Comparison of ENCODE assay signal across 8 mouse cellular contexts in the genomic region with DNA sequence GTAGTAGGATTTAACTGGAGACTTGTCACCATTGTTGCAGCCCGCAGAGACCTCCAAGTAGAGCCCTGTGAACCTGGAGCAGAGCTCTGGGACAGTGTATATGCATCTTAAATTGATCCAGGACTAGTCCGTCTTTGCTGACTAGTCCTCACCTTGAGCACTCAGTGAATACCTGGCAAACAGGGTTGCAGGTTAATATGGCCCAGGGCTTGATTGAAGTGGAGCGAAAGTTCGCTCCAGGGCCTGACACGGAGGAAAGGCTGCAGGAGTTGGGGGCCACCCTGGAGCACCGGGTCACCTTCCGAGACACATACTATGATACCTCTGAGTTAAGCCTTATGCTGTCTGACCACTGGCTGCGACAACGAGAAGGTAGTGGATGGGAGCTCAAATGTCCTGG. TPM values are rescaled to one million over a fixed set of nuclear protein-coding genes. Genes with fewer than 3 reads are reported as not detected.
A peak's percentile ranks its signal among the peaks of the same experiment; 100 is the strongest.
DNase-seq lines count a peak whose midpoint lies in the region; ATAC-seq and TF ChIP-seq lines count a peak whose summit lies in the region.

No protein-coding gene starts in this region.

- peak overlapping the region; percentile 73 for H3K9ac ChIP-seq in heart, embryonic 12.5 days
- peak overlapping the region; percentile 59 for H3K9ac ChIP-seq in heart, postnatal 0 days (replicated peaks; ENCODE audit: low read depth, low read length)

- 57% methylated on average over 9 of the region's 9 CpGs for WGBS in heart, embryonic 12.5 days
- 59% methylated on average over 9 of the region's 9 CpGs for WGBS in heart, postnatal 0 days
- WGBS in midbrain, embryonic 10.5 days = 60% methylated on average over 9 of the region's 9 CpGs

- peaks cover 19% of the 10 kb centered on the region for H3K36me3 ChIP-seq in heart, embryonic 12.5 days
- peaks cover 42% of the 10 kb centered on the region for H3K36me3 ChIP-seq in G1E (replicated peaks)
- peaks cover 12% of the 10 kb centered on the region; the same call in 1 of the 2 replicates for H3K36me3 ChIP-seq in heart, postnatal 0 days (replicated peaks; ENCODE audit: control insufficient read depth, insufficient read depth, low read length)
- H3K36me3 ChIP-seq in midbrain, embryonic 10.5 days = peaks cover 27% of the 10 kb centered on the region

- ATAC-seq in heart, embryonic 12.5 days (ENCODE audit: insufficient number of reproducible peaks, low FRiP score) = no peak
- no peak for ATAC-seq in G1E (ENCODE audit: extremely low read depth, insufficient number of reproducible peaks, low FRiP score, poor library complexity, severe bottlenecking)
- no peak for ATAC-seq in heart, postnatal 0 days (ENCODE audit: insufficient read depth, low read depth)

- TF ChIP-seq EP300 in heart, postnatal 0 days (IDR thresholded peaks at IDR 0.05; ENCODE audit: low read depth) = no peak

- peak overlapping the region; percentile 73 for H3K27ac ChIP-seq in heart, embryonic 12.5 days (ENCODE audit: poor library complexity, severe bottlenecking)
- peak overlapping the region; percentile 57 for H3K27ac ChIP-seq in heart, postnatal 0 days (ENCODE audit: low read depth)
- peak overlapping the region; percentile 98 for H3K27ac ChIP-seq in midbrain, embryonic 10.5 days (replicated peaks)

- no peaks in the 10 kb centered on the region for H3K9me3 ChIP-seq in heart, embryonic 12.5 days (replicated peaks)
- no peaks in the 10 kb centered on the region for H3K9me3 ChIP-seq in G1E (replicated peaks)
- no peaks in the 10 kb centered on the region for H3K9me3 ChIP-seq in heart, postnatal 0 days (replicated peaks; ENCODE audit: control insufficient read depth, low read length)
- no peaks in the 10 kb centered on the region for H3K9me3 ChIP-seq in midbrain, embryonic 10.5 days (replicated peaks)

- H3K4me1 ChIP-seq in heart, embryonic 12.5 days (replicated peaks) = peaks cover 31% of the 10 kb centered on the region
- peaks cover 58% of the 10 kb centered on the region for H3K4me1 ChIP-seq in G1E (ENCODE audit: insufficient read depth, low read depth, low read length)
- H3K4me1 ChIP-seq in heart, postnatal 0 days (ENCODE audit: control insufficient read depth, insufficient read depth) = peaks cover 15% of the 10 kb centered on the region
- peaks cover 61% of the 10 kb centered on the region for H3K4me1 ChIP-seq in midbrain, embryonic 10.5 days

- no peak for DNase-seq in heart, postnatal 4 days
- no peak for DNase-seq in G1E (ENCODE audit: low spot score)
- no peak for DNase-seq in heart, postnatal 0 days (ENCODE audit: low spot score)
- no peak for DNase-seq in midbrain, embryonic 10.5 days (ENCODE audit: low spot score)
- DNase-seq in thymus, postnatal 10 days (ENCODE audit: low spot score in 2 of 2) = no peak
- DNase-seq in layer of hippocampus, adult 18-20 months (ENCODE audit: low spot score in 2 of 2) = no peak
- no peak for DNase-seq in cerebellum, adult 8-10 months

- H3K4me2 ChIP-seq in heart, embryonic 12.5 days = peak overlapping the region; percentile 73
- peak overlapping the region; percentile 67 for H3K4me2 ChIP-seq in heart, postnatal 0 days (ENCODE audit: low read depth, low read length)

- no peaks in the 10 kb centered on the region for H3K27me3 ChIP-seq in heart, embryonic 12.5 days (replicated peaks)
- H3K27me3 ChIP-seq in G1E (ENCODE audit: insufficient read depth, low read length) = no peaks in the 10 kb centered on the region
- H3K27me3 ChIP-seq in heart, postnatal 0 days (ENCODE audit: control insufficient read depth, insufficient read depth, low read length) = no peaks in the 10 kb centered on the region
- no peaks in the 10 kb centered on the region; the same call in 1 of the 2 replicates for H3K27me3 ChIP-seq in midbrain, embryonic 10.5 days (ENCODE audit: low read depth, poor library complexity, severe bottlenecking)

- TF ChIP-seq CTCF in G1E (IDR thresholded peaks at IDR 0.05; ENCODE audit: low read depth, low read length) = no peak
- no peak for TF ChIP-seq CTCF in heart, postnatal 0 days (IDR thresholded peaks at IDR 0.05; ENCODE audit: low read depth)

- H3K4me3 ChIP-seq in heart, embryonic 12.5 days = peak overlapping the region; percentile 68
- peak overlapping the region; percentile 74 for H3K4me3 ChIP-seq in G1E (ENCODE audit: low read depth, low read length)
- H3K4me3 ChIP-seq in heart, postnatal 0 days (ENCODE audit: low read depth, low read length) = peak overlapping the region; percentile 73
- H3K4me3 ChIP-seq in midbrain, embryonic 10.5 days = peak overlapping the region; percentile 70

RNA-seq across cellular contexts. Expression of a gene that starts 0.7 kb away (rescaled TPM):
- polyA plus RNA-seq in heart, embryonic 12.5 days (2016; fragmentation: Nextera tagmentation; extraction: Ambion mirVana) = 14.3 and 14.8 TPM in 2 replicates
- 10 to 100 TPM; 12.2 to 13.2 TPM for total RNA-seq in heart, postnatal 4 days (2021)
- total RNA-seq in G1E (2014; fragmentation: Nextera tagmentation) = 15.2 and 17.1 TPM in 2 replicates
- total RNA-seq in G1E (2017) = 16.3 and 17.2 TPM in 2 replicates
- 2.6 and 3.7 TPM in 2 replicates for polyA plus RNA-seq in G1E (2012)
- total RNA-seq in heart, postnatal 0 days (2014; rRNA removed; ENCODE audit: low replicate concordance) = 12.2 and 17.7 TPM in 2 replicates
- 13.3 and 13.4 TPM in 2 replicates for polyA plus RNA-seq in heart, postnatal 0 days (2015; fragmentation: Nextera tagmentation; extraction: Ambion mirVana)
- polyA plus RNA-seq in midbrain, embryonic 10.5 days (2016; fragmentation: Nextera tagmentation; extraction: Ambion mirVana) = 28.1 and 30.8 TPM in 2 replicates
- total RNA-seq in layer of hippocampus, adult 18-20 months (2021) = 10 to 100 TPM; 17.8 to 18.3 TPM

RNA-seq across cellular contexts. Expression of a gene that starts 3.1 kb away (rescaled TPM):
- polyA plus RNA-seq in heart, embryonic 12.5 days (2016; fragmentation: Nextera tagmentation; extraction: Ambion mirVana) = 4.4 and 4.5 TPM in 2 replicates
- total RNA-seq in heart, postnatal 4 days (2021) = 1 to 10 TPM; 2.9 to 3.8 TPM
- total RNA-seq in G1E (2014; fragmentation: Nextera tagmentation) (7.9 and 8.6 TPM in 2 replicates), G1E (2017) (1.5 and 1.9 TPM in 2 replicates)
- 2.8 and 2.9 TPM in 2 replicates for polyA plus RNA-seq in G1E (2012)
- 1.8 and 1.9 TPM in 2 replicates for total RNA-seq in heart, postnatal 0 days (2014; rRNA removed; ENCODE audit: low replicate concordance)
- 1.1 and 1.2 TPM in 2 replicates for polyA plus RNA-seq in heart, postnatal 0 days (2015; fragmentation: Nextera tagmentation; extraction: Ambion mirVana)
- 7.6 and 12.5 TPM in 2 replicates for polyA plus RNA-seq in midbrain, embryonic 10.5 days (2016; fragmentation: Nextera tagmentation; extraction: Ambion mirVana)
- total RNA-seq in layer of hippocampus, adult 18-20 months (2021) = 10 to 100 TPM; 52.9 to 58.5 TPM

RNA-seq across cellular contexts. Expression of a gene that starts 11.1 kb away (rescaled TPM):
- 8.7 and 9.8 TPM in 2 replicates for polyA plus RNA-seq in heart, embryonic 12.5 days (2016; fragmentation: Nextera tagmentation; extraction: Ambion mirVana)
- total RNA-seq in heart, postnatal 4 days (2021) = 1 to 10 TPM; 3.3 to 5.6 TPM
- total RNA-seq in G1E (2014; fragmentation: Nextera tagmentation) (45.8 and 47.8 TPM in 2 replicates), G1E (2017) (17.1 and 31.8 TPM in 2 replicates)
- 16.0 and 21.8 TPM in 2 replicates for polyA plus RNA-seq in G1E (2012)
- total RNA-seq in heart, postnatal 0 days (2014; rRNA removed; ENCODE audit: low replicate concordance) = 0.93 and 3.9 TPM in 2 replicates
- 5.6 and 5.7 TPM in 2 replicates for polyA plus RNA-seq in heart, postnatal 0 days (2015; fragmentation: Nextera tagmentation; extraction: Ambion mirVana)
- 12.7 and 15.0 TPM in 2 replicates for polyA plus RNA-seq in midbrain, embryonic 10.5 days (2016; fragmentation: Nextera tagmentation; extraction: Ambion mirVana)
- 10 to 100 TPM; 11.3 to 14.9 TPM for total RNA-seq in layer of hippocampus, adult 18-20 months (2021)

RNA-seq across cellular contexts. Expression of a gene that starts 21.5 kb away (rescaled TPM):
- polyA plus RNA-seq in heart, embryonic 12.5 days (2016; fragmentation: Nextera tagmentation; extraction: Ambion mirVana) = 0.09 and 0.18 TPM in 2 replicates
- total RNA-seq in heart, postnatal 4 days (2021) = under 1 TPM; 0.10 to 0.16 TPM
- total RNA-seq in G1E (2014; fragmentation: Nextera tagmentation) = not detected in 2 replicates
- 0.06 and 0.11 TPM in 2 replicates for total RNA-seq in G1E (2017)
- not detected in 2 replicates for polyA plus RNA-seq in G1E (2012)
- 0.15 and 0.38 TPM in 2 replicates for total RNA-seq in heart, postnatal 0 days (2014; rRNA removed; ENCODE audit: low replicate concordance)
- polyA plus RNA-seq in heart, postnatal 0 days (2015; fragmentation: Nextera tagmentation; extraction: Ambion mirVana) = 0.03 and 0.10 TPM in 2 replicates
- 0.53 and 1.2 TPM in 2 replicates for polyA plus RNA-seq in midbrain, embryonic 10.5 days (2016; fragmentation: Nextera tagmentation; extraction: Ambion mirVana)
- 100 to 1,000 TPM; 423 to 433 TPM for total RNA-seq in layer of hippocampus, adult 18-20 months (2021)

Comparison
In these comparisons a context has a peak if more than half of its experiments do, and no peak if none do; other contexts are left out.
1. RNA of a gene that starts 3.1 kb away (total RNA-seq): 52.9 to 58.5 TPM in layer of hippocampus, adult 18-20 months; 1.5 to 8.6 TPM in G1E, 2.9 to 3.8 TPM in heart, postnatal 4 days and 1.8 to 1.9 TPM in heart, postnatal 0 days; every median in the first group is over 4 times any median in the second.
2. Peak in every context shown above with its lines, with median percentiles within 50 percentile points of each other: H3K27ac ChIP-seq and H3K4me3 ChIP-seq.